Comparison of ENCODE assay signal across 8 mouse cellular contexts in the genomic region with DNA sequence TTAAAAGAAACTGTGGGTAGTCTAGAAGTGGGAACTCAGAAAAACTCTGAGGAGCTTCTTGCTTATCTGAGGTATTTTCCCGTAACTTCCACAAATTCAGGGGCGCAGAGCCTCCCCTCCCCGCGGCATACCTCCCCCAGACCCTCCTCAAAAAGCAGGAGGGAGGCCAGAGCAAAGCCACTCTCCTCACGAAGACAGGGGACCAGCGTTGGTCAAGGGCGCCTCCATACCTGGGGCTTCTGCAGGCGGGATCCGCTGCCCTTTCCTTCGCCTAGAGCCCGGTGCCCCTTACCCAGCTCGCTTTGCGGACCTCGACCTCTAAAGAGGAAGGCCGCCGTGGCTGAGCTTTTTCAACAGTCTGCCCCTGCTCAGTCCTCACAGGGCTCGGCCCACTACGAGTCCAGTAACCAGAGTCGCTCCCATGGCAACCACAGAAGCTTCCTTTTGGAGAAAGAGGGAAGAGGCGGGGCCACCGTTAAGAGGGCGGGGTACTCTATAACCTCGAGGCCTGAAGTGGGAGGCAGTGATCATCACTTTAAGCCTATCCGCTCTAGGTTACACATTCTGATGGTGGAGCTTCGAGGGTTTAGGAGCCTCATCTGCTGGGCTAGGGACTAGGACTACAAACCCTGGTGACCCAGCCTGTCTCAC. TPM values are rescaled to one million over a fixed set of nuclear protein-coding genes. Genes with fewer than 3 reads are reported as not detected.
DNase-seq lines count a peak whose midpoint lies in the region; ATAC-seq and TF ChIP-seq lines count a peak whose summit lies in the region.

Gene Lrrc34, minus strand, starts transcription at position 430 of the 651 bp plus-strand sequence.

- peak within 1 kb of the TSS; percentile 38 for H3K4me3 ChIP-seq in embryonic facial prominence, embryonic 14.5 days (ENCODE audit: low read depth, low read length)
- peak within 1 kb of the TSS; percentile 55 for H3K4me3 ChIP-seq in hindbrain, embryonic 10.5 days
- H3K4me3 ChIP-seq in limb, embryonic 11.5 days (ENCODE audit: low read depth, low read length) = peak within 1 kb of the TSS; percentile 31
- peak within 1 kb of the TSS; percentile 58 for H3K4me3 ChIP-seq in midbrain, embryonic 10.5 days
- peak within 1 kb of the TSS; percentile 23 for H3K4me3 ChIP-seq in stomach, postnatal 0 days (ENCODE audit: low read depth, low read length)

- no peak for TF ChIP-seq EP300 in stomach, postnatal 0 days (optimal IDR thresholded peaks at IDR 0.05)

- H3K27me3 ChIP-seq in embryonic facial prominence, embryonic 14.5 days (replicated peaks; ENCODE audit: control insufficient read depth, insufficient read depth, low read length) = peaks cover 21% of the 10 kb centered on the region
- H3K27me3 ChIP-seq in hindbrain, embryonic 10.5 days (ENCODE audit: insufficient read depth, poor library complexity, severe bottlenecking) = peaks cover 42% of the 10 kb centered on the region
- peaks cover 15% of the 10 kb centered on the region for H3K27me3 ChIP-seq in limb, embryonic 11.5 days (ENCODE audit: control insufficient read depth, insufficient read depth, low read length)
- peaks cover 44% of the 10 kb centered on the region for H3K27me3 ChIP-seq in midbrain, embryonic 10.5 days (ENCODE audit: low read depth, poor library complexity, severe bottlenecking)
- H3K27me3 ChIP-seq in stomach, postnatal 0 days (ENCODE audit: control insufficient read depth, insufficient read depth, low read length) = no peaks in the 10 kb centered on the region

- H3K9me3 ChIP-seq in embryonic facial prominence, embryonic 14.5 days (ENCODE audit: control insufficient read depth, low read length) = no peaks in the 10 kb centered on the region
- H3K9me3 ChIP-seq in hindbrain, embryonic 10.5 days = no peaks in the 10 kb centered on the region
- no peaks in the 10 kb centered on the region for H3K9me3 ChIP-seq in limb, embryonic 11.5 days (ENCODE audit: control insufficient read depth, low read length)
- no peaks in the 10 kb centered on the region for H3K9me3 ChIP-seq in midbrain, embryonic 10.5 days (replicated peaks)
- H3K9me3 ChIP-seq in stomach, postnatal 0 days (ENCODE audit: control insufficient read depth, low read length) = no peaks in the 10 kb centered on the region

- peak within 1 kb of the TSS; percentile 67 for H3K4me2 ChIP-seq in embryonic facial prominence, embryonic 14.5 days (ENCODE audit: low read depth, low read length)
- peak within 1 kb of the TSS; percentile 53 for H3K4me2 ChIP-seq in limb, embryonic 11.5 days (ENCODE audit: low read depth, severe bottlenecking)
- H3K4me2 ChIP-seq in stomach, postnatal 0 days (replicated peaks; ENCODE audit: low read depth) = peak within 1 kb of the TSS; percentile 51

- H3K9ac ChIP-seq in embryonic facial prominence, embryonic 14.5 days (ENCODE audit: low read depth, low read length) = peak within 1 kb of the TSS; percentile 56
- H3K9ac ChIP-seq in limb, embryonic 11.5 days (ENCODE audit: low read length) = peak within 1 kb of the TSS; percentile 60; the same call in 1 of the 2 replicates
- no peak within 1 kb of the TSS for H3K9ac ChIP-seq in stomach, postnatal 0 days (ENCODE audit: low read length)

- peak; percentile 90 for ATAC-seq in embryonic facial prominence, embryonic 14.5 days (ENCODE audit: low read depth)
- peak; percentile 90 for ATAC-seq in limb, embryonic 11.5 days (ENCODE audit: insufficient number of reproducible peaks, low FRiP score, low TSS enrichment, low read depth)
- peak; percentile 71; the same call in 1 of the 2 replicates for ATAC-seq in stomach, postnatal 0 days (ENCODE audit: low FRiP score, low TSS enrichment)

- DNase-seq in urinary bladder, postnatal 4 days (ENCODE audit: low spot score in 2 of 2) = peak; percentile 28 to 66
- DNase-seq in urinary bladder, postnatal 10 days (ENCODE audit: low spot score) = no peak
- DNase-seq in embryonic facial prominence, embryonic 14.5 days (ENCODE audit: low spot score) = peak; percentile 89
- peak; percentile 83 for DNase-seq in hindbrain, embryonic 10.5 days (ENCODE audit: low spot score)
- DNase-seq in limb, embryonic 11.5 days (ENCODE audit: low spot score) = peak; percentile 83
- DNase-seq in midbrain, embryonic 10.5 days (ENCODE audit: low spot score) = peak; percentile 85
- peak; percentile 66 for DNase-seq in stomach, postnatal 0 days (ENCODE audit: low spot score)
- DNase-seq in T-cell, adult 2 months (ENCODE audit: low spot score) = no peak

- H3K27ac ChIP-seq in embryonic facial prominence, embryonic 14.5 days (replicated peaks; ENCODE audit: low read depth, low read length) = no peak within 1 kb of the TSS
- peak within 1 kb of the TSS; percentile 72 for H3K27ac ChIP-seq in hindbrain, embryonic 10.5 days
- H3K27ac ChIP-seq in limb, embryonic 11.5 days (replicated peaks; ENCODE audit: low read depth, low read length) = no peak within 1 kb of the TSS
- H3K27ac ChIP-seq in midbrain, embryonic 10.5 days (replicated peaks) = peak within 1 kb of the TSS; percentile 78
- H3K27ac ChIP-seq in stomach, postnatal 0 days (replicated peaks) = no peak within 1 kb of the TSS

- 3% methylated on average over 22 of the region's 25 CpGs for WGBS in embryonic facial prominence, embryonic 14.5 days
- WGBS in hindbrain, embryonic 10.5 days = 3% methylated on average over 25 of the region's 25 CpGs
- WGBS in limb, embryonic 11.5 days = 1% methylated on average over 25 of the region's 25 CpGs
- 2% methylated on average over 25 of the region's 25 CpGs for WGBS in midbrain, embryonic 10.5 days
- 5% methylated on average over 25 of the region's 25 CpGs for WGBS in stomach, postnatal 0 days

- TF ChIP-seq CTCF in stomach, postnatal 0 days (IDR thresholded peaks at IDR 0.05; ENCODE audit: low read depth) = no peak

- no peaks in the 10 kb centered on the region for H3K36me3 ChIP-seq in embryonic facial prominence, embryonic 14.5 days (ENCODE audit: control insufficient read depth, insufficient read depth, low read length)
- no peaks in the 10 kb centered on the region for H3K36me3 ChIP-seq in hindbrain, embryonic 10.5 days
- H3K36me3 ChIP-seq in limb, embryonic 11.5 days (ENCODE audit: control insufficient read depth, insufficient read depth, low read length) = no peaks in the 10 kb centered on the region
- H3K36me3 ChIP-seq in midbrain, embryonic 10.5 days = no peaks in the 10 kb centered on the region
- no peaks in the 10 kb centered on the region for H3K36me3 ChIP-seq in stomach, postnatal 0 days (ENCODE audit: control insufficient read depth, insufficient read depth, low read length)

- H3K4me1 ChIP-seq in embryonic facial prominence, embryonic 14.5 days (ENCODE audit: control insufficient read depth, insufficient read depth, low read length) = peaks cover 13% of the 10 kb centered on the region; the same call in 1 of the 2 replicates
- H3K4me1 ChIP-seq in hindbrain, embryonic 10.5 days (replicated peaks) = peaks cover 28% of the 10 kb centered on the region
- H3K4me1 ChIP-seq in limb, embryonic 11.5 days (ENCODE audit: control insufficient read depth, insufficient read depth, low read length) = no peaks in the 10 kb centered on the region
- peaks cover 25% of the 10 kb centered on the region for H3K4me1 ChIP-seq in midbrain, embryonic 10.5 days
- no peaks in the 10 kb centered on the region for H3K4me1 ChIP-seq in stomach, postnatal 0 days (replicated peaks; ENCODE audit: control insufficient read depth, insufficient read depth)

RNA-seq across cellular contexts. Expression of gene Lrrc34, which starts in this region (rescaled TPM):
- 1.4 and 5.4 TPM in 2 replicates for polyA plus RNA-seq in embryonic facial prominence, embryonic 14.5 days (2014; fragmentation: Nextera tagmentation; extraction: Ambion mirVana)
- 3.6 and 4.0 TPM in 2 replicates for polyA plus RNA-seq in hindbrain, embryonic 10.5 days (2016; fragmentation: Nextera tagmentation; extraction: Ambion mirVana)
- polyA plus RNA-seq in limb, embryonic 11.5 days (2014; fragmentation: Nextera tagmentation; extraction: Ambion mirVana) = 2.1 and 2.6 TPM in 2 replicates
- 1.8 and 2.5 TPM in 2 replicates for polyA plus RNA-seq in midbrain, embryonic 10.5 days (2016; fragmentation: Nextera tagmentation; extraction: Ambion mirVana)
- 0.15 and 0.23 TPM in 2 replicates for polyA plus RNA-seq in stomach, postnatal 0 days (2015; fragmentation: Nextera tagmentation; extraction: Ambion mirVana)

Comparison
In these comparisons a context has a peak if more than half of its experiments do, and no peak if none do; other contexts are left out.
1. DNase-seq: peak in urinary bladder, postnatal 4 days (2 of 2), embryonic facial prominence, embryonic 14.5 days (single experiment), hindbrain, embryonic 10.5 days (single experiment), limb, embryonic 11.5 days (single experiment) and midbrain, embryonic 10.5 days (single experiment); none in urinary bladder, postnatal 10 days (single experiment) and T-cell, adult 2 months (single experiment).
2. Peak in DNase-seq, ATAC-seq, H3K4me3 ChIP-seq and H3K4me2 ChIP-seq in stomach, postnatal 0 days; RNA of the gene not detected or under 1 TPM.
3. H3K27ac ChIP-seq: peak in hindbrain, embryonic 10.5 days (single experiment) and midbrain, embryonic 10.5 days (single experiment); none in embryonic facial prominence, embryonic 14.5 days (single experiment), limb, embryonic 11.5 days (single experiment) and stomach, postnatal 0 days (single experiment).
4. Peak in every context shown above with its lines, with median percentiles within 50 percentile points of each other: ATAC-seq, H3K4me2 ChIP-seq and H3K4me3 ChIP-seq.